Mouse (Mus musculus): ENCODE results near the gene Actr5. TPM values are rescaled to one million over a fixed set of nuclear protein-coding genes. Genes with fewer than 3 reads are reported as not detected.

The Actr5 gene
- 56.2 TPM for total RNA-seq (2023)

GRCm38 (mm10) chr2:158624718-158625222 lies at the start of gene Actr5:
Gene Actr5, plus strand, starts transcription at chr2:158624888.

GRCm38 (mm10) chr2:158610488-158611325 lies 14.0 kb upstream of the Actr5 start, which contains the start of gene Slc32a1:
Gene Slc32a1, plus strand, starts transcription at chr2:158610767.

GRCm38 (mm10) chr2:158665098-158665497 lies 40.4 kb downstream of the Actr5 start, which contains the start of gene Ppp1r16b:
Gene Ppp1r16b, plus strand, starts transcription at chr2:158665398.

Other genes with a start within 250 kb of the Actr5 start
- not detected for gene Snhg11, start 249.2 kb upstream of the Actr5 start, total RNA-seq (2023)
- gene Ralgapb, start 215.0 kb upstream of the Actr5 start, total RNA-seq (2023), result 71.5 TPM
- gene Adig, start 122.3 kb upstream of the Actr5 start, total RNA-seq (2023), result not detected
- gene Arhgap40, start 112.1 kb upstream of the Actr5 start, total RNA-seq (2023), result not detected
- not detected for gene Slc32a1, start 14.1 kb upstream of the Actr5 start, total RNA-seq (2023)
- 82.0 TPM for gene Ppp1r16b, start 40.5 kb downstream of the Actr5 start, total RNA-seq (2023)
- 3.0 TPM for gene Fam83d, start 143.2 kb downstream of the Actr5 start, total RNA-seq (2023)
- gene Dhx35, start 169.9 kb downstream of the Actr5 start, total RNA-seq (2023), result 38.8 TPM

Data from CD4-positive naive resting alpha-beta T cell, adult 76 days (primary cell).